Mouse (Mus musculus) megakaryocyte-erythroid progenitor cell, adult 5 weeks (primary cell): ENCODE measurements around the gene Asgr1. TPM values are rescaled to one million over a fixed set of nuclear protein-coding genes. Genes with fewer than 3 reads are reported as not detected.

ENCODE experiments used
- polyA plus RNA-seq: library from polyadenylated mRNA; stranded (reverse); fragments of >175 nt; gene quantifications from 2 replicates; pipeline ENCODE4 v1.2.3, GENCODE M21; 2012

Asgr1 gene
- polyA plus RNA-seq, result not detected in 2 replicates

GRCm38 (mm10) chr11:70053898-70054570 lies at the start of gene Asgr1:
TSS of gene Asgr1 (plus strand) at chr11:70054085.

GRCm38 (mm10) chr11:70014880-70015558 lies 38.9 kb upstream of the Asgr1 start, which contains the start of gene Acadvl:
TSS of gene Acadvl (minus strand) at chr11:70015411.

GRCm38 (mm10) chr11:70016669-70017068 lies 37.2 kb upstream of the Asgr1 start, which contains the start of gene Dlg4:
TSS of gene Dlg4 (plus strand) at chr11:70016942.

GRCm38 (mm10) chr11:70091986-70092783 lies 38.3 kb downstream of the Asgr1 start, which contains the start of gene Asgr2:
TSS of gene Asgr2 (plus strand) at chr11:70092644.

Other genes starting within 250 kb of the Asgr1 start
- 0.03 TPM in 1 of 2 replicates, not detected in the other for gene Tmem102, start 248.5 kb upstream of the Asgr1 start, polyA plus RNA-seq
- gene Gm39566, start 238.8 kb upstream of the Asgr1 start, polyA plus RNA-seq, result not detected in 2 replicates
- gene Spem2, start 235.6 kb upstream of the Asgr1 start, polyA plus RNA-seq, result not detected in 2 replicates
- gene Spem1, start 231.9 kb upstream of the Asgr1 start, polyA plus RNA-seq, result 0.11 TPM in 1 of 2 replicates, not detected in the other
- gene Nlgn2, start 216.3 kb upstream of the Asgr1 start, polyA plus RNA-seq, result 40.3 and 57.2 TPM in 2 replicates
- gene Tmem256, start 215.6 kb upstream of the Asgr1 start, polyA plus RNA-seq, result 437 and 678 TPM in 2 replicates
- 149 and 165 TPM in 2 replicates for gene Plscr3, start 207.7 kb upstream of the Asgr1 start, polyA plus RNA-seq
- gene Tnk1, start 195.4 kb upstream of the Asgr1 start, polyA plus RNA-seq, result 0.27 and 0.99 TPM in 2 replicates
- not detected in 2 replicates for gene Tmem95, start 176.1 kb upstream of the Asgr1 start, polyA plus RNA-seq
- gene Kctd11, start 172.7 kb upstream of the Asgr1 start, polyA plus RNA-seq, result 1.2 and 1.7 TPM in 2 replicates
- gene Acap1, start 158.5 kb upstream of the Asgr1 start, polyA plus RNA-seq, result 138 and 178 TPM in 2 replicates
- gene 2810408A11Rik, start 153.1 kb upstream of the Asgr1 start, polyA plus RNA-seq, result 1.7 and 2.8 TPM in 2 replicates
- gene Neurl4, start 153.0 kb upstream of the Asgr1 start, polyA plus RNA-seq, result 79.1 and 86.6 TPM in 2 replicates
- gene Gps2, start 140.2 kb upstream of the Asgr1 start, polyA plus RNA-seq, result 173 and 210 TPM in 2 replicates
- gene Eif5a, start 132.1 kb upstream of the Asgr1 start, polyA plus RNA-seq, result 2,243 and 2,337 TPM in 2 replicates
- 1.3 and 1.6 TPM in 2 replicates for gene Ybx2, start 118.3 kb upstream of the Asgr1 start, polyA plus RNA-seq
- 0.54 and 1.5 TPM in 2 replicates for gene Slc2a4, start 105.9 kb upstream of the Asgr1 start, polyA plus RNA-seq
- gene Cldn7, start 89.3 kb upstream of the Asgr1 start, polyA plus RNA-seq, result 0.12 TPM in 1 of 2 replicates, not detected in the other
- gene Ctdnep1, start 72.9 kb upstream of the Asgr1 start, polyA plus RNA-seq, result 253 and 255 TPM in 2 replicates
- gene Elp5, start 71.6 kb upstream of the Asgr1 start, polyA plus RNA-seq, result 12.4 and 14.3 TPM in 2 replicates
- 379 and 448 TPM in 2 replicates for gene Gabarap, start 62.9 kb upstream of the Asgr1 start, polyA plus RNA-seq
- gene Phf23, start 58.3 kb upstream of the Asgr1 start, polyA plus RNA-seq, result 73.1 and 84.1 TPM in 2 replicates
- gene Dvl2, start 53.5 kb upstream of the Asgr1 start, polyA plus RNA-seq, result 50.0 and 50.7 TPM in 2 replicates
- gene Acadvl, start 38.7 kb upstream of the Asgr1 start, polyA plus RNA-seq, result 22.8 and 23.6 TPM in 2 replicates
- 22.0 and 24.1 TPM in 2 replicates for gene Dlg4, start 37.1 kb upstream of the Asgr1 start, polyA plus RNA-seq
- 0.37 and 0.61 TPM in 2 replicates for gene Asgr2, start 38.6 kb downstream of the Asgr1 start, polyA plus RNA-seq
- 2.7 and 3.7 TPM in 2 replicates for gene Mgl2, start 76.2 kb downstream of the Asgr1 start, polyA plus RNA-seq
- 0.88 and 1.1 TPM in 2 replicates for gene Clec10a, start 102.1 kb downstream of the Asgr1 start, polyA plus RNA-seq
- 1.4 and 5.3 TPM in 2 replicates for gene Slc16a11, start 158.7 kb downstream of the Asgr1 start, polyA plus RNA-seq
- 5.9 and 7.7 TPM in 2 replicates for gene Slc16a13, start 167.0 kb downstream of the Asgr1 start, polyA plus RNA-seq
- gene Bcl6b, start 175.7 kb downstream of the Asgr1 start, polyA plus RNA-seq, result 0.66 and 0.68 TPM in 2 replicates
- gene 0610010K14Rik, start 183.8 kb downstream of the Asgr1 start, polyA plus RNA-seq, result 141 and 144 TPM in 2 replicates
- gene Gm21988, start 185.7 kb downstream of the Asgr1 start, polyA plus RNA-seq, result 10.8 and 13.6 TPM in 2 replicates
- gene Rnasek, start 185.8 kb downstream of the Asgr1 start, polyA plus RNA-seq, result 132 and 186 TPM in 2 replicates
- 0.05 and 0.17 TPM in 2 replicates for gene Alox12, start 201.3 kb downstream of the Asgr1 start, polyA plus RNA-seq